Mouse (Mus musculus) adrenal gland, postnatal 14 days (tissue): ENCODE data around the gene Coil. TPM values are rescaled to one million over a fixed set of nuclear protein-coding genes. Genes with fewer than 3 reads are reported as not detected.

ENCODE experiments used
- DNase-seq: peaks from one replicate; pipeline ENCODE4 v3.0.0; 2021; ENCODE audit warnings: mixed read lengths
- long read RNA-seq, 2 experiments: library from polyadenylated mRNA; stranded (forward); transcript quantifications; one replicate each; pipeline ENCODE4 v2.0.0; 2021
- total RNA-seq: library from RNA; stranded (reverse); gene quantifications from 2 replicates; pipeline ENCODE4 v1.2.3, GENCODE M21; 2021

The Coil gene
- 8.6 and 11.2 TPM in 2 replicates for total RNA-seq
- long read RNA-seq, experiment 1, transcript Coil-201 (7 exons, 2,607 nt), result major isoform, 14 of 21 reads
- long read RNA-seq, experiment 1, partial matches to known transcripts, result 3 of 21 reads
- long read RNA-seq, experiment 1, other reads (novel, unspliced or antisense), result 4 of 21 reads
- long read RNA-seq, experiment 2, transcript Coil-201 (7 exons, 2,607 nt), result major isoform, 12 of 13 reads
- long read RNA-seq, experiment 2, partial matches to known transcripts, result 0 of 13 reads
- long read RNA-seq, experiment 2, other reads (novel, unspliced or antisense), result 1 of 13 reads

- peak; percentile 41 for DNase-seq
These were observed at the start of gene Coil for GRCm38 (mm10) chr11:88970202-88970732. Gene Coil (plus strand): TSS chr11:88970252.

GRCm38 (mm10) chr11:88926566-88926965 lies 43.5 kb upstream of the Coil start:
- no peak for DNase-seq

- no peak for DNase-seq
These were observed 38.1 kb upstream of the Coil start for GRCm38 (mm10) chr11:88931692-88932530.

- DNase-seq, result no peak
These were observed 37.0 kb upstream of the Coil start for GRCm38 (mm10) chr11:88933030-88933429.

GRCm38 (mm10) chr11:88934089-88935000 lies 35.7 kb upstream of the Coil start:
- DNase-seq, result peak; percentile 55

GRCm38 (mm10) chr11:88937886-88938285 lies 32.2 kb upstream of the Coil start:
- DNase-seq, result no peak

GRCm38 (mm10) chr11:88938770-88939169 lies 31.3 kb upstream of the Coil start:
- no peak for DNase-seq

GRCm38 (mm10) chr11:88939634-88940033 lies 30.4 kb upstream of the Coil start:
- DNase-seq, result no peak

GRCm38 (mm10) chr11:88941489-88941888 lies 28.6 kb upstream of the Coil start:
- DNase-seq, result no peak

GRCm38 (mm10) chr11:88945971-88946585 lies 24.0 kb upstream of the Coil start:
- no peak for DNase-seq

- no peak for DNase-seq
These were observed 21.2 kb upstream of the Coil start for GRCm38 (mm10) chr11:88948896-88949295.

GRCm38 (mm10) chr11:88949802-88950639 lies 20.0 kb upstream of the Coil start:
- DNase-seq, result no peak

- no peak for DNase-seq
These were observed 19.3 kb upstream of the Coil start for GRCm38 (mm10) chr11:88950640-88951250.

- DNase-seq, result no peak
These were observed 18.5 kb upstream of the Coil start for GRCm38 (mm10) chr11:88951576-88951975.

GRCm38 (mm10) chr11:88952117-88952516 lies 17.9 kb upstream of the Coil start:
- DNase-seq, result no peak

- no peak for DNase-seq
These were observed 16.5 kb upstream of the Coil start for GRCm38 (mm10) chr11:88953582-88953981.

- DNase-seq, result peak; percentile 40
These were observed 15.2 kb upstream of the Coil start for GRCm38 (mm10) chr11:88954803-88955202.

GRCm38 (mm10) chr11:88955217-88955969 lies 14.7 kb upstream of the Coil start, which contains the start of gene Scpep1:
Gene Scpep1 (minus strand): TSS chr11:88955465.
- DNase-seq, result peak; percentile 99

- no peak for DNase-seq
These were observed 11.2 kb upstream of the Coil start for GRCm38 (mm10) chr11:88958851-88959250.
